Mouse (Mus musculus) heart, adult 2 months (tissue): ENCODE results near the gene Olfr735. TPM values are rescaled to one million over a fixed set of nuclear protein-coding genes. Genes with fewer than 3 reads are reported as not detected.

Source experiments
- DNase-seq, 2 experiments: peaks; one replicate each; pipeline ENCODE4 v3.0.0; 2021
- H3K27ac ChIP-seq: fragments of 200-600 bp; 2 replicates; pipeline ENCODE4 v1.8.1; 2022
- H3K27me3 ChIP-seq: fragments of 200-500 bp; 2 replicates; pipeline ENCODE4 v1.6.1; 2012; ENCODE audit warnings: mild to moderate bottlenecking, low read length, inconsistent platforms, mixed read lengths; ENCODE audit not compliant: control insufficient read depth, insufficient read depth
- H3K36me3 ChIP-seq: fragments of 200-500 bp; 2 replicates; pipeline ENCODE4 v1.6.1; 2012; ENCODE audit warnings: low read length, inconsistent platforms; ENCODE audit not compliant: control insufficient read depth, insufficient read depth
- H3K4me1 ChIP-seq: fragments of 200-500 bp; 2 replicates; pipeline ENCODE4 v1.6.1; 2011; ENCODE audit warnings: low read length; ENCODE audit not compliant: control insufficient read depth, insufficient read depth
- H3K4me3 ChIP-seq: fragments of 200-600 bp; 2 replicates; pipeline ENCODE4 v1.8.1; 2022
- H3K79me2 ChIP-seq: fragments of 200-500 bp; replicated peaks from 2 replicates; pipeline ENCODE4 v1.6.1; 2012; ENCODE audit warnings: mild to moderate bottlenecking, inconsistent platforms, low read length, moderate library complexity, mixed read lengths; ENCODE audit not compliant: control insufficient read depth, insufficient read depth
- H3K9ac ChIP-seq: fragments of 200-500 bp; 2 replicates; pipeline ENCODE4 v1.6.1; 2012; ENCODE audit warnings: low read depth, mild to moderate bottlenecking, control low read depth, inconsistent platforms, low read length, mixed read lengths
- CTCF ChIP-seq: fragments of 200-600 bp; IDR thresholded peaks from 2 replicates; pipeline ENCODE4 v1.8.1; 2022; ENCODE audit warnings: antibody characterized with exemption, mild to moderate bottlenecking, moderate library complexity
- EP300 ChIP-seq: fragments of 200-500 bp; IDR thresholded peaks from 2 replicates; pipeline ENCODE4 v1.6.1; 2011; ENCODE audit warnings: low read depth, low read length, control low read depth; ENCODE audit not compliant: insufficient read depth
- POLR2A ChIP-seq: fragments of 200-500 bp; IDR thresholded peaks from 2 replicates; pipeline ENCODE4 v1.6.1; 2011; ENCODE audit warnings: mild to moderate bottlenecking, low read depth, low read length, control low read depth; ENCODE audit not compliant: insufficient read depth
- WGBS: fragments of 180-500 bp; shearing (Covaris S2); methylation state at CpG from one replicate; pipeline ENCODE4 v1.1.7; 2018; 5-methylcytosine and 5-hydroxymethylcytosine counted together
- intact Hi-C: fragments of 180-260 bp; cut with DNase I; formaldehyde crosslinking; loops from one replicate; pipeline ENCODE4 v1.15.1; 2025
- polyA plus RNA-seq: library from polyadenylated mRNA; depleted of rRNA; stranded (reverse); fragments of >200 nt; gene quantifications from 2 replicates; pipeline ENCODE4 v1.2.3, GENCODE M21; 2012; rRNA removed
- total RNA-seq, 2 experiments: library from RNA; stranded (reverse); gene quantifications; 2 replicates each; pipeline ENCODE4 v1.2.3; 2021

Gene Olfr735
- total and polyA plus RNA-seq, 3 experiments = not detected

DNA sequence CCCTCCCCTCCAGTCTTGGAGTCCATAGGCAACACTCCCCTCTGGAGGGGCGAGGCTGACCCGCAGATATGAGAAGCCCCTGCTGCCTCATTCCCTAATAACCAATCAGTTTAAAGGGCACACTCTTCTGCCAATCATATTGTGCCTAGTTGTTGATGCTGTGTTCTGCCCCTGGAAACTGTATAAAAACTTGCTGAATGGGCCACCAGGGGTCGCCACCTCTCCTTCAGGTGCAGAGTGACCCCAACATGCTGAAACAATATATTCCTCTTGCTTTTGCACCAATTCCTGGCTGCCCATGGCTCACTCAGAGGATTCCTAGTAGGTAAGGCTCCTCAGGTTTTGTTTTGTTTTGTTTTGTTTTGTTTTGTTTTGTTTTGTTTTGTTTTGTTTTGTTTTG, 3.8 kb upstream of the Olfr735 start:
- Histone ChIP-seq H3K27ac (no peak overlapping the region), H3K9ac (no peak overlapping the region), H3K27me3 (no peaks in the 10 kb centered on the region), H3K79me2 (no peaks in the 10 kb centered on the region), H3K36me3 (no peaks in the 10 kb centered on the region), H3K4me3 (no peak overlapping the region), H3K4me1 (no peaks in the 10 kb centered on the region)
- TF ChIP-seq CTCF = peak; percentile 41
- TF ChIP-seq POLR2A = no peak
- no peak for TF ChIP-seq EP300
- DNase-seq = peak in 1 of 2 experiments; percentile 20
- intact Hi-C loops = no loop called here
- WGBS = 48% methylated on average over 3 of the region's 3 CpGs

DNA sequence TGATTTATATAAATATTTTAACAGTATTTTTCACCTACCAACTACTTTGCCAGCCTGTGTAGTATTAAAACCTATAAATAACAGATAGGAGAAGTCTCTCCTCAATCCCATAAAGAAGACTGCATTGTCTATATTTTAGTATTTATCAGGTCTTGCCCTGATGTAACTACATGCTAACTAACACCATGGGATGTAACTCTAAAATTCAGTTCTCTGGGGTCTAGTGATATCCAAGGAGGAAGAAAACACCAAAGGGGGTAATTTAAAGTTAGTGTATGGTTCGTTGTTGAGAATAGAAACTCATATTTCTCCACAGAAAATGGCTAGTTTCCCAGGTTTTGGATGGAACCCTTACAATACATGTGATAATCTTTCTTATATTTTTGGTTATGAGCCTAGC, 22.0 kb downstream of the Olfr735 start, which contains the start of gene Olfr734:
TSS of gene Olfr734 (minus strand) at position 101 of the 400 bp plus-strand sequence.
- DNase-seq = no peak
- Histone ChIP-seq H3K4me1 (no peaks in the 10 kb centered on the region), H3K9ac (no peak within 1 kb of the TSS), H3K27me3 (no peaks in the 10 kb centered on the region), H3K4me3 (no peak within 1 kb of the TSS), H3K27ac (no peak within 1 kb of the TSS), H3K36me3 (no peaks in the 10 kb centered on the region), H3K79me2 (no peaks in the 10 kb centered on the region)
- TF ChIP-seq POLR2A (no peak), EP300 (no peak), CTCF (no peak)
- WGBS = 35% methylated on average over 1 of the region's 1 CpGs
- intact Hi-C loops = no loop called here

DNA sequence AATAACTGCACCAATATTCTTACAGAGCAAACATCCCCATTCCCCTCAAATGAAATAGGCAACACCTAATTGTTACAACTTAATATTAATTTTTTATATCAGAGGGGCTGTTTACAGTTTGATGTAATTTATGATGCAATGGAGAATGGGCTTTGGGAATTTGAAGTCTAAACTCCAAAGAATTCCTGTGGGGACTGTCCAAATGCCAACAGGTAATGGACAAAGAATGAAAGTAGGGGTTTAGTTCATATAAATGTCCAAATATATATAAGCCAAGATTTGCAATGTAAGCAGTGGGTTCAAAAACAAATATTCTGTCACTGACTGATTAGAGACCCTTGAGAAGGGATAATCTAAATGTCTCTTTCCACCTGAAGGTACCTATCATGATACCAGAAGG, 47.2 kb downstream of the Olfr735 start, which contains the start of gene Olfr733:
TSS of gene Olfr733 (minus strand) at position 101 of the 400 bp plus-strand sequence.
- Histone ChIP-seq H3K9ac (no peak within 1 kb of the TSS), H3K27ac (no peak within 1 kb of the TSS), H3K27me3 (no peaks in the 10 kb centered on the region), H3K4me3 (no peak within 1 kb of the TSS), H3K36me3 (no peaks in the 10 kb centered on the region), H3K79me2 (no peaks in the 10 kb centered on the region), H3K4me1 (no peaks in the 10 kb centered on the region)
- intact Hi-C loops = no loop called here
- TF ChIP-seq EP300 (no peak), CTCF (no peak), POLR2A (no peak)
- DNase-seq = no peak

Other genes with a start within 250 kb of the Olfr735 start
- gene Olfr727, start 225.7 kb downstream of the Olfr735 start, total RNA-seq = not detected
- not detected in 2 replicates for gene Olfr727, start 225.7 kb downstream of the Olfr735 start, polyA plus RNA-seq
- not detected for gene Olfr728, start 206.2 kb downstream of the Olfr735 start, total RNA-seq
- not detected in 2 replicates for gene Olfr728, start 206.2 kb downstream of the Olfr735 start, polyA plus RNA-seq
- not detected for gene Olfr729, start 196.0 kb downstream of the Olfr735 start, total RNA-seq
- not detected in 2 replicates for gene Olfr729, start 196.0 kb downstream of the Olfr735 start, polyA plus RNA-seq
- not detected for gene Olfr730, start 160.7 kb downstream of the Olfr735 start, total RNA-seq
- not detected in 2 replicates for gene Olfr730, start 160.7 kb downstream of the Olfr735 start, polyA plus RNA-seq
- not detected for gene Olfr731, start 107.0 kb downstream of the Olfr735 start, total RNA-seq
- not detected in 2 replicates for gene Olfr731, start 107.0 kb downstream of the Olfr735 start, polyA plus RNA-seq
- not detected for gene Olfr732, start 64.7 kb downstream of the Olfr735 start, total RNA-seq
- gene Olfr732, start 64.7 kb downstream of the Olfr735 start, polyA plus RNA-seq = not detected in 2 replicates
- gene Olfr733, start 47.4 kb downstream of the Olfr735 start, total RNA-seq = not detected
- 0.08 TPM in 1 of 2 replicates, not detected in the other for gene Olfr733, start 47.4 kb downstream of the Olfr735 start, polyA plus RNA-seq
- gene Olfr734, start 22.1 kb downstream of the Olfr735 start, total RNA-seq = not detected
- gene Olfr734, start 22.1 kb downstream of the Olfr735 start, polyA plus RNA-seq = not detected in 2 replicates
- under 1 TPM in 1 of 2 experiments, not detected in 1; 0.08 TPM for gene Tlr11, start 9.0 kb upstream of the Olfr735 start, total RNA-seq
- 0.06 and 0.10 TPM in 2 replicates for gene Tlr11, start 9.0 kb upstream of the Olfr735 start, polyA plus RNA-seq
- gene Olfr736, start 32.3 kb upstream of the Olfr735 start, total RNA-seq = not detected
- not detected in 2 replicates for gene Olfr736, start 32.3 kb upstream of the Olfr735 start, polyA plus RNA-seq
- not detected for gene Olfr738, start 58.7 kb upstream of the Olfr735 start, total RNA-seq
- not detected in 2 replicates for gene Olfr738, start 58.7 kb upstream of the Olfr735 start, polyA plus RNA-seq
- not detected for gene Olfr739, start 69.8 kb upstream of the Olfr735 start, total RNA-seq
- not detected in 2 replicates for gene Olfr739, start 69.8 kb upstream of the Olfr735 start, polyA plus RNA-seq
- not detected for gene Olfr740, start 96.7 kb upstream of the Olfr735 start, total RNA-seq
- not detected in 2 replicates for gene Olfr740, start 96.7 kb upstream of the Olfr735 start, polyA plus RNA-seq
- gene Olfr741, start 123.9 kb upstream of the Olfr735 start, total RNA-seq = not detected
- not detected in 2 replicates for gene Olfr741, start 123.9 kb upstream of the Olfr735 start, polyA plus RNA-seq
- not detected for gene Olfr742, start 154.7 kb upstream of the Olfr735 start, total RNA-seq
- not detected in 2 replicates for gene Olfr742, start 154.7 kb upstream of the Olfr735 start, polyA plus RNA-seq
- gene Olfr743, start 173.0 kb upstream of the Olfr735 start, total RNA-seq = not detected
- gene Olfr743, start 173.0 kb upstream of the Olfr735 start, polyA plus RNA-seq = not detected in 2 replicates